Mouse (Mus musculus) naive thymus-derived CD4-positive, alpha-beta T cell, adult 2 months (primary cell): ENCODE measurements at regions not wholly inside any gene's neighbourhood (a gene's known extent, or its start where the extent isn't known, plus 50 kb on each side); places are given as distances from the start of the nearest gene placed in this dataset.

ENCODE experiments used
- DNase-seq: peaks from one replicate; pipeline ENCODE4 v3.0.0-alpha.2; 2011; ENCODE audit warnings: low read depth

DNA sequence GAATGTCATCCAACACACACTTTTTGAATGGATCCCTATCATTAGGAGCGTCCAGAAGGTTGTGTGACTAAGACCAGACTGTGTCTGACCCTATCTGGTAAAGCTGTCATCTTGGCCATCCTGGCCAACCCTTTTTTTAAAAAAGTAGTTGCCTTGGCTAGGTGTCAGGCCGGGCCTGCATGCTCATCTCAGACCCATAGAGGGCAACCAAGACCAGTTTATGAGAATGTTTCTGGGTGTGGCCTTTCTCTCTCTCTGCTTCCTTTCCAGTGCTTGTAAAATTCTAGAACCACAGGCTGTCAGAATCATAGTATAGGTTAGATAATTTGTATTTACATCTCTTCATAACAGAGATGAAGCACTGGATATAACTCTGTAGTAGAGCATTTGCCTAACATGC lies 62.8 kb upstream of the Las1l start:
- peak; percentile 80 for DNase-seq

DNA sequence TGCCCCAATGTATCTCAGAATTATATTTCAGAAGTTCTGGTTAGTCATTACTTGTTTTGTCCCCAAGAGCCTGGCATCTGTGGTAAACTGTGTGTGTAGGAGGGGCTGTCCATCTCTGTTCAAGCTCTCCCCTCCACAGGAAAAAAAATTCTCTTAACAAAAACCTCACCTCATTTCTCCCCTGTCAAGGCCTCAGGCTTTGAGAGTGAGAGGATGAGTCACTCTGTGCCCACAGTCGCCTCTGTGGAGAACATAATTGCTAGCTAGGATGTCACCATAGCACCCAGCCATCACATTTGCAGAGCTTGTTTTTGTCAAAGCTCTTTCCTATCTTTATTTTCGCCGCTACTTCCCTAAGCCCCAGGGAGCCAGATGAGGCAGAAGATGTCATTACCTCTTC lies 63.6 kb upstream of the Las1l start:
- peak; percentile 29 for DNase-seq

DNA sequence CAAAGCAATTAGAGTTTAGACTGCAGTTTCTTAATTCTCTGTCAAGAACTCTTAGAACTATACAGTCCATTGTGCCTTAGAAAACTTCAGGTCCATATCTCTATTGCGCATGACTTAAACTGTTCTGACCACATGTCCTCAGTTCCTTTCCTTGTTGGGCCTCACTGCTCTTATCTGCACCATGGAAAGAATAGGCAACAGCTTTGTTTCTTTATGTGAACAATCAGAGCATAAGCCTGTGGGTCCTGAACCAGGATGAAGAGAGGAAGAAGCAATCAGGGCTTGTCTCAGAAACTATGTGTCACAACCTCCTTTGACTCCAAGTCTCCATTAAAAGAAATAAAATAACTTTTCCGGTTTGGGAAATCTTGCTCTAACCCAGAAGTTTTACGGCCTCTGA lies 68.6 kb upstream of the Las1l start:
- DNase-seq, result no peak

DNA sequence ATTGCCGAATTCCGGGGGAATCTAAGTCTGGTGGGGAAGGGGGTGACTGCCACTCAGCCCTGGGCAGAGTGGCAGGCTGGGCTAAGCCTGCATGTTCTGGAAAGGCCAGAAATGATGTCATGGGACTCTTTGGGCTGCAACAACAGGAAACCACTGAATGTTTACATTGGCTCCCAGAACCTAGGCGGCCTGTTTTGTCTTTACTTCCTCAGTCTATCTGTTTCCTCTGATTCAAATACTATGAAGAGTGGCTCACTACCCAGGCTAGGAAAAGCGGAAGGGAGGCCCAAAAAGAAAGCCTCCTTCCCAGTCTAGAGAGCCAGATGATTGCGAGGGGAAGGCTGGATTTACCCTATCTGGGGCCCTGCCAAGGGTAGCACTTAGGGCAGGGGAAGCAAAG lies 69.1 kb upstream of the Las1l start:
- peak; percentile 67 for DNase-seq

DNA sequence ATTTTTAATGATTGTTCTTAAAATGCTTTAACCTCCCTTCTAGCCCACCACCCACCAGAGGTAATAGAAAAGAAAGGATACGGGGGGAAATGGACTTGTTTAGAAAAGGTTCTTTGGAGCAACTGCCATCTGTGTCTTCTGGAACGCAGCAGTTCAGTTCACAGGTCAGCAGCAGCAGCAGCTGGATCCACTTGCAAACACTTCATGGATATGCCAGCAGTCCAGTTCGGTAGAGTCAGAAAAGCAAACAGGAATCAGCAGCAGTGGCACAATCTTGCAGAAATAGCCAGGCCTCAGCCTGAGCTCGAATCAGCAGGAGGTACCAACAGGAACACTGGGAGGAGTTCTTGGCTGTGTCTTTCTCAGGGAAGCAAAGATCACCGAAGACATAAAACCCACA lies 64.3 kb upstream of the Msn start:
- DNase-seq, result no peak

DNA sequence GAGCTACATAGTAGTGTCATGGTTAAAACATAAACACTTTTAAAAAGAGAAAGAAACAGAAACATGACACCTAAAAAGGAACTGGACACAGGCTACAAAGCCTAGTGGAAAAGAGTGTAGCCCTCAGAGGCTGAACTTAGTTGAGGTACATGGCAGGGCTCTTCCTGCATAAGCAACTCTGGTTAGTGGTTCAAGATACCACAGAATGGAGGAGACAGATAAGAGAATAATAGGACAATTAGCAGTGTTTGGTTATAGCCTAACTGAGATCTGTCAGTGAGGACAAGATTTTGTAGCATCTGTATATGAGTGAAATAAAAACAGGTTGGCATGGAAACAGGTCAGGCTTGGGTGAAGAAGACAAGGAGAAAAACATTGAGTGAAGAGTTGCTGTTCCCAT lies 60.5 kb upstream of the Msn start:
- no peak for DNase-seq

DNA sequence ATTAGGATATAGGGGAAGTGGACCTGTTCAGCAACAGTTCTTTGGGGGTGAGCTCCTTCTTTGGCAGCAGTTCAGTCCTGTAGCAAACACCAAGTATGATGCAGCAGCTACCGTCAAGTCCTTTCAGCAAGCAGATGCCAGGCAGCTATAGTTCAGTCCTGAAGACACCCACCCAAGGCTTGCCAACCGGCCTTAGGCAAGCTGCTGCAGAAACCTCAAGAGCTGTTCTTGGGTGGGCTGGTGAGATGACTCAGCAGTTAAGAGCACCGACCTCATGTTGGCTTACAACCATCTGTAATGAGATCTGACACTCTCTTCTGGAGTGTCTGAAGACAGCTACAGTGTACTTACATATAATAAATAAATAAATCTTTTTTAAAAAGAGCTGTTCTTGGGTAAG lies 53.6 kb upstream of the Msn start:
- DNase-seq, result no peak
